ENCODE assay signal across 7 mouse cellular contexts in genomic region chrX:71365011-71365410, GRCm38 (mm10). TPM values are rescaled to one million over a fixed set of nuclear protein-coding genes. Genes with fewer than 3 reads are reported as not detected.
DNase-seq lines count a peak whose midpoint lies in the region; ATAC-seq and TF ChIP-seq lines count a peak whose summit lies in the region.

No protein-coding gene starts in this region.

- H3K27ac ChIP-seq in ES-Bruce4 (ENCODE audit: insufficient read depth, low read length) = no peak overlapping the region
- H3K27ac ChIP-seq in embryonic facial prominence, embryonic 13.5 days = 0 out of 2 replicates have a peak overlapping the region, but pooled peaks have one; percentile 16
- peak overlapping the region; percentile 81 for H3K27ac ChIP-seq in heart, embryonic 16.5 days (ENCODE audit: low read length)
- peak overlapping the region; percentile 85 for H3K27ac ChIP-seq in small intestine, adult 2 months (ENCODE audit: insufficient read depth, low read depth, low read length)

- TF ChIP-seq CTCF in ES-Bruce4 (IDR thresholded peaks at IDR 0.05; ENCODE audit: low read depth, low read length) = no peak
- no peak for TF ChIP-seq CTCF in small intestine, adult 2 months (IDR thresholded peaks at IDR 0.05; ENCODE audit: extremely low read depth, insufficient read length, insufficient replicate concordance, low read depth, low read length)

- no peaks in the 10 kb centered on the region for H3K9me3 ChIP-seq in ES-Bruce4 (replicated peaks; ENCODE audit: control insufficient read depth, insufficient read depth, low read length, poor library complexity, severe bottlenecking)
- H3K9me3 ChIP-seq in embryonic facial prominence, embryonic 13.5 days = no peaks in the 10 kb centered on the region
- no peaks in the 10 kb centered on the region for H3K9me3 ChIP-seq in heart, embryonic 16.5 days (replicated peaks; ENCODE audit: control insufficient read depth, low read length)

- no peak for TF ChIP-seq POLR2A in ES-Bruce4 (IDR thresholded peaks at IDR 0.05; ENCODE audit: insufficient read depth, low read length)
- no peak for TF ChIP-seq POLR2A in small intestine, adult 2 months (IDR thresholded peaks at IDR 0.05; ENCODE audit: low read depth, low read length)

- DNase-seq in adipocyte (ENCODE audit: low spot score) = peak; percentile 38
- DNase-seq in layer of hippocampus, adult 8-10 months (ENCODE audit: low spot score in 2 of 2) = peak; percentile 8 to 11
- peak; percentile 27 for DNase-seq in lung, postnatal 36 days

- no peaks in the 10 kb centered on the region for H3K36me3 ChIP-seq in ES-Bruce4 (ENCODE audit: control insufficient read depth, insufficient read depth, low read length, poor library complexity, severe bottlenecking)
- no peaks in the 10 kb centered on the region for H3K36me3 ChIP-seq in embryonic facial prominence, embryonic 13.5 days
- no peaks in the 10 kb centered on the region for H3K36me3 ChIP-seq in heart, embryonic 16.5 days (ENCODE audit: control insufficient read depth, insufficient read depth)
- no peaks in the 10 kb centered on the region for H3K36me3 ChIP-seq in small intestine, adult 2 months (ENCODE audit: control insufficient read depth, insufficient read depth, low read length)

- peak overlapping the region; percentile 62 for H3K4me2 ChIP-seq in embryonic facial prominence, embryonic 13.5 days
- peak overlapping the region; percentile 65 for H3K4me2 ChIP-seq in heart, embryonic 16.5 days (ENCODE audit: low read depth, low read length)

- H3K27me3 ChIP-seq in ES-Bruce4 (ENCODE audit: control insufficient read depth, insufficient read depth, low read length, poor library complexity, severe bottlenecking) = no peaks in the 10 kb centered on the region
- H3K27me3 ChIP-seq in embryonic facial prominence, embryonic 13.5 days = no peaks in the 10 kb centered on the region
- no peaks in the 10 kb centered on the region for H3K27me3 ChIP-seq in heart, embryonic 16.5 days (ENCODE audit: control insufficient read depth, insufficient read depth, low read length)
- no peaks in the 10 kb centered on the region for H3K27me3 ChIP-seq in small intestine, adult 2 months (ENCODE audit: control insufficient read depth, insufficient read depth, low read length)

- ATAC-seq in embryonic facial prominence, embryonic 13.5 days (ENCODE audit: insufficient number of reproducible peaks, insufficient read depth, low FRiP score, low TSS enrichment, low read depth) = 0 out of 2 replicates have a peak, but pooled peaks have one; percentile 26
- peak; percentile 68; the same call in 1 of the 2 replicates for ATAC-seq in heart, embryonic 16.5 days (replicated peaks; ENCODE audit: extremely low read depth, insufficient read depth, low FRiP score)

- peak overlapping the region; percentile 72 for H3K4me3 ChIP-seq in ES-Bruce4 (ENCODE audit: low read depth, low read length)
- H3K4me3 ChIP-seq in embryonic facial prominence, embryonic 13.5 days = peak overlapping the region; percentile 62
- peak overlapping the region; percentile 73 for H3K4me3 ChIP-seq in heart, embryonic 16.5 days (ENCODE audit: low read length)
- H3K4me3 ChIP-seq in small intestine, adult 2 months (ENCODE audit: low read depth, low read length) = peak overlapping the region; percentile 87

- WGBS in embryonic facial prominence, embryonic 13.5 days = 33% methylated on average over 17 of the region's 20 CpGs
- WGBS in heart, embryonic 16.5 days = 15% methylated on average over 20 of the region's 20 CpGs
- WGBS in small intestine, adult 2 months = 38% methylated on average over 19 of the region's 20 CpGs

- H3K4me1 ChIP-seq in ES-Bruce4 (ENCODE audit: control insufficient read depth, insufficient read depth, low read length) = no peaks in the 10 kb centered on the region
- no peaks in the 10 kb centered on the region for H3K4me1 ChIP-seq in embryonic facial prominence, embryonic 13.5 days
- H3K4me1 ChIP-seq in heart, embryonic 16.5 days (ENCODE audit: control insufficient read depth, insufficient read depth, low read length) = no peaks in the 10 kb centered on the region
- H3K4me1 ChIP-seq in small intestine, adult 2 months (ENCODE audit: control insufficient read depth, insufficient read depth, insufficient read length, low read length) = peaks cover 6% of the 10 kb centered on the region; the same call in 1 of the 2 replicates

- no peak for TF ChIP-seq EP300 in ES-Bruce4 (IDR thresholded peaks at IDR 0.05; ENCODE audit: insufficient read depth, low read depth, low read length)

- peak overlapping the region; percentile 61 for H3K9ac ChIP-seq in ES-Bruce4 (ENCODE audit: low read depth, poor library complexity, severe bottlenecking)
- peak overlapping the region; percentile 78 for H3K9ac ChIP-seq in embryonic facial prominence, embryonic 13.5 days
- H3K9ac ChIP-seq in heart, embryonic 16.5 days (ENCODE audit: low read length) = peak overlapping the region; percentile 85

RNA-seq across cellular contexts. Expression of gene Mtmr1, which starts 0.5 kb away (rescaled TPM):
- 8.1 and 9.4 TPM in 2 replicates for polyA plus RNA-seq in ES-Bruce4 (2011; ENCODE audit: insufficient read depth, insufficient read length, low read depth, missing spikeins)
- 9.4 and 10.5 TPM in 2 replicates for polyA plus RNA-seq in embryonic facial prominence, embryonic 13.5 days (2015; fragmentation: Nextera tagmentation; extraction: Ambion mirVana)
- 12.8 and 13.6 TPM in 2 replicates for polyA plus RNA-seq in heart, embryonic 16.5 days (2015; fragmentation: Nextera tagmentation; extraction: Ambion mirVana)
- 10 to 100 TPM; 45.3 to 55.8 (median 55.2) TPM for total RNA-seq in layer of hippocampus, adult 8-10 months (2022)
- polyA plus RNA-seq in small intestine, adult 2 months (2012; rRNA removed) = 3.8 and 4.6 TPM in 2 replicates
